Mouse (Mus musculus) liver, embryonic 16.5 days (tissue): ENCODE data around the gene Glyr1. TPM values are rescaled to one million over a fixed set of nuclear protein-coding genes. Genes with fewer than 3 reads are reported as not detected.

Experiments used
- ATAC-seq: fragments of 200-750 bp; cut with Nextera tagmentation; 2 replicates; pipeline ENCODE4 v1.8.0; 2017; ENCODE audit warnings: low read depth, mild to moderate bottlenecking, moderate number of reproducible peaks, moderate library complexity
- H3K27ac ChIP-seq: fragments of 300-500 bp; sonication (generic); 2 replicates; pipeline ENCODE4 v1.5.1; 2014; ENCODE audit warnings: mild to moderate bottlenecking, low read length
- H3K27me3 ChIP-seq: fragments of 300-500 bp; sonication (generic); 2 replicates; pipeline ENCODE4 v1.6.1; 2014; ENCODE audit warnings: low read depth, low read length, mixed read lengths; ENCODE audit not compliant: control insufficient read depth, insufficient read depth
- H3K36me3 ChIP-seq: fragments of 300-500 bp; sonication (generic); 2 replicates; pipeline ENCODE4 v1.6.1; 2014; ENCODE audit warnings: mild to moderate bottlenecking; ENCODE audit not compliant: control insufficient read depth, insufficient read depth
- H3K4me1 ChIP-seq: fragments of 300-500 bp; sonication (generic); 2 replicates; pipeline ENCODE4 v1.6.1; 2014; ENCODE audit warnings: low read depth, low read length, mixed read lengths; ENCODE audit not compliant: control insufficient read depth
- H3K4me2 ChIP-seq: fragments of 300-500 bp; sonication (generic); 2 replicates; pipeline ENCODE4 v1.6.1; 2014; ENCODE audit warnings: low read depth, low read length, mixed read lengths
- H3K4me3 ChIP-seq: fragments of 300-500 bp; sonication (generic); 2 replicates; pipeline ENCODE4 v1.5.1; 2014; ENCODE audit warnings: low read depth, mild to moderate bottlenecking, low read length
- H3K9ac ChIP-seq: fragments of 300-500 bp; sonication (generic); 2 replicates; pipeline ENCODE4 v1.6.1; 2014; ENCODE audit warnings: low read depth, low read length
- H3K9me3 ChIP-seq: fragments of 300-500 bp; sonication (generic); replicated peaks from 2 replicates; pipeline ENCODE4 v1.6.1; 2016; ENCODE audit warnings: low read length; ENCODE audit not compliant: control insufficient read depth
- WGBS: fragments of 180-500 bp; shearing (Covaris S2); extraction: QIAGEN DNeasy Blood & Tissue Kit; methylation state at CpG from one replicate; pipeline ENCODE4 v1.1.7; 2014; ENCODE audit not compliant: insufficient replicate concordance; 5-methylcytosine and 5-hydroxymethylcytosine counted together
- polyA plus RNA-seq: library from polyadenylated mRNA; unstranded; fragments of >200 nt; fragmentation: Nextera tagmentation; extraction: Ambion mirVana; gene quantifications from 2 replicates; pipeline ENCODE4 v1.2.1, GENCODE M21; 2015

The Glyr1 gene
- polyA plus RNA-seq, 1 experiment from 2014 or later, result 45.1 TPM

DNA sequence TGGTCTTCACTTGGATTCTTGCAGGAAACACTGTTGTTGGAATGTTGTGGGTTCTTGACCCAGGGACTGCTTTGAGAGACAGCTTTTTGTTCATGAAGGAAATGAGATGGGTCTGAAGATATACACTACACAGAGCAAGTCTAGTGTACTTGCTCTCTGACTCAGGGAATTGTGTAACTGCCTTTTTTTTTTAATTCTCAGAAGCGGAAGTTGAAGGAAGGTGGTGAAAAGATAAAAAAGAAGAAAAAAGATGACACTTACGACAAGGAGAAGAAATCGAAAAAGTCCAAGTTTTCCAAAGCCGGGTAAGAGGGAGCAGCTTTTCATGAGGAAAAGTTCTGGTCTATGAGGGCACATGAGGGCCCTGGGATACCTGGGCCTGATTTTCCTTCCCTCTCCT is 13.8 kb upstream of the Glyr1 start:
- 70% methylated on average over 4 of the region's 4 CpGs for WGBS

DNA sequence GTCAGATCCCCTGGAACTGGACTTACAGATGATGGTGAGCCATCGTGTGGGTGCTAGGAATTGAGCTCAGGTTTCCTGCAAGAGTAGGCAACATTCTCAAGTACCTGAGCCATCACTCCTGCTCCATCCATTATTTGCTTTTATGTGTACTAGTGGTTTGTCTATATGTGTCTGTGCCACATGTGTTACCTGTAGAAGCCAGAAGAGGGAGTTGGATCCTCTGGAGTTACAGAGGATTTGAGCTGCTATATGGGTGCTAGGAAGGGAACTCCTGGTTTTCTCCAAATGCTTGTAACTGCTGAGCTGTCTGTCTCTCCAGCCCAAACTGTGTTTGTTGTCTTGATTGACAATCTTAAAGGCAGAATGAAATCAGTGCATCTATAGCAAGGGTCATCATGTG is 8.5 kb upstream of the Glyr1 start:
- Histone ChIP-seq H3K27ac (no peak overlapping the region), H3K9me3 (no peaks in the 10 kb centered on the region), H3K4me2 (no peak overlapping the region), H3K9ac (no peak overlapping the region), H3K4me1 (no peaks in the 10 kb centered on the region; the same call in 1 of the 2 replicates), H3K36me3 (peaks cover 39% of the 10 kb centered on the region), H3K4me3 (no peak overlapping the region), H3K27me3 (no peaks in the 10 kb centered on the region)
- WGBS, result 71% methylated on average over 1 of the region's 1 CpGs
- ATAC-seq, result 0 out of 2 replicates have a peak, but pooled peaks have one; percentile 30

More for the DNA sequence above, 13.8 kb upstream of the Glyr1 start:
- Histone ChIP-seq H3K4me3 (no peak overlapping the region), H3K9ac (no peak overlapping the region), H3K36me3 (peaks cover 39% of the 10 kb centered on the region), H3K27me3 (no peaks in the 10 kb centered on the region), H3K27ac (no peak overlapping the region), H3K4me2 (no peak overlapping the region), H3K9me3 (no peaks in the 10 kb centered on the region), H3K4me1 (no peaks in the 10 kb centered on the region)
- no peak for ATAC-seq

DNA sequence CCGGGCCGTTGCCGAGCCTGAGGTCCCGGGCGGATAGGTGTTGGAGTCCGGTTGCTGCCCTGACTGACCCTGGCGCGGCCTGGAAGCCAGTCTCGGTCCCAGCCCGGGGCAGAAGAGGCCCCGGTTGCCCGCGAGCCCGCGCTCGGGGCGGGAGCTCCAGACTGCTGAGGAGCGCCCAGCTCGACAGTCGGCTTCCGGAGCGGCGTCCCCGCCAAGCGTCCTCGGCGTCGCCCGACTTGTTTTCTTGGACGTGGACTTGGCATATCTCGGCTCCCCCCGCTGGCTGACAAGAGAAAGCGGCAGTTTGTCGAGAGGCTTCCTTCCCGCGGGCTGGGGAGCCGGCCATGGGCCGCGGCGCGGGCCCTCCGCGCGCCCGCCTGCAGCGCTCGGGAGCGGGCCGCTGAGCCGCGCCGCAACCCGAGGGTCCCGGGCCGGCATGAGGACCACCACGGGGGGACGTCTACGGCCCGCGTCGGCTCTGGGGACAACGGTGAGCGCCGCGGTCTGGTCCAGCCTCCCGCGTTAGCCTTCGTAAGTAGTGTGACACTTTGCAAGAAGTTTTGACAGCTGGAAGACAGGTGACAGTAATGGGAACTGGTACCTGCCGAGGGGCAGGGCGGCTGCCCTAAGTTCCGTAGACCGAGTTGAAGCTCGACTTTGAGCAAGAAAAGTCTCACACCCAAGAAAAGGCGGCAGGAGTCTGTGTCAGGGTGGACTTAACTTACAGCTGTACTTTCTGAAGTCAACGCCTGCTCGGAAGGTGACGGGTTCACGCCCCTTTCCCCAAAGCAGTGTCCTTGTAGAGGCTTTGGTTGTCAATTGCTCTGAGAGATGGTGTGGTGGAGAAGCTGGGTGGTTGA is 818 bp upstream of the Glyr1 start:
- peak; percentile 59 for ATAC-seq
- Histone ChIP-seq H3K4me2 (peak overlapping the region; percentile 90), H3K27me3 (no peaks in the 10 kb centered on the region)

DNA sequence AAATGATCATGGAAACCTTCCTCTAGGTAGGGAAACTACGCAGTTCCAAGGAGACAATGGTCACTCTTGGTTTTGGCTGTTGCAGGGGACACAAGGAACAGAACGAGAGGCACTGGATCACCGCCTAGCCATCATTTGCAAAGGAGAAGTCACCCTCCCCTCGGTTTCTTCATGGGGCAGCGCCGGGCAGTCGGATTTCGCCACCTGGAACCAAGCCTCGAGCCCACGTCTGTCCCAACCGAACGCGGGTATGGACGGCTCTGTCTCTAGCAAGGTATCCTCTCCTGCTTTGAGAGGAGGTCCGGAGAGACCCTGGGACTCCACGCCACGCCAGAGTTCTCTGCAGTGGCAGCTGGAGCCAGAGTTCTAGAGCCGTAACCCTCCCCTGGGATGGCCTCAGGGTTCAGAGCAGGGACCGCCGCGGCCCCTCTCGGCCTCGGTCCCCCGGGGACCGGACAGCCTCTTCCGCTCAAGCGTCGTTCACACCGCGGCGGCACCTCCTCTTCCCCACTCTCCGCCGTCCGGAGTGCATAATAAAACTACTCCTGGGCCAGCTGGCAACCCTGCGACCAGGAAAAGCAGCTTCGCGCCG is 385 bp downstream of the Glyr1 start:
- no peaks in the 10 kb centered on the region for H3K9me3 ChIP-seq
- H3K9ac ChIP-seq, result peak overlapping the region; percentile 97
- H3K4me1 ChIP-seq, result peaks cover 18% of the 10 kb centered on the region
- peak overlapping the region; percentile 98 for H3K4me3 ChIP-seq
- peak overlapping the region; percentile 84 for H3K4me2 ChIP-seq
- WGBS, result under 1% methylated on average over 38 of the region's 38 CpGs
- peak; percentile 26 for ATAC-seq
- H3K36me3 ChIP-seq, result peaks cover 27% of the 10 kb centered on the region
- H3K27ac ChIP-seq, result peak overlapping the region; percentile 89
- no peaks in the 10 kb centered on the region for H3K27me3 ChIP-seq

More for the DNA sequence above, 818 bp upstream of the Glyr1 start:
- H3K9ac ChIP-seq, result peak overlapping the region; percentile 98
- peak overlapping the region; percentile 98 for H3K4me3 ChIP-seq
- H3K9me3 ChIP-seq, result no peaks in the 10 kb centered on the region
- WGBS, result under 1% methylated on average over 77 of the region's 78 CpGs
- H3K36me3 ChIP-seq, result peaks cover 25% of the 10 kb centered on the region
- H3K27ac ChIP-seq, result peak overlapping the region; percentile 99
- peaks cover 18% of the 10 kb centered on the region for H3K4me1 ChIP-seq

DNA sequence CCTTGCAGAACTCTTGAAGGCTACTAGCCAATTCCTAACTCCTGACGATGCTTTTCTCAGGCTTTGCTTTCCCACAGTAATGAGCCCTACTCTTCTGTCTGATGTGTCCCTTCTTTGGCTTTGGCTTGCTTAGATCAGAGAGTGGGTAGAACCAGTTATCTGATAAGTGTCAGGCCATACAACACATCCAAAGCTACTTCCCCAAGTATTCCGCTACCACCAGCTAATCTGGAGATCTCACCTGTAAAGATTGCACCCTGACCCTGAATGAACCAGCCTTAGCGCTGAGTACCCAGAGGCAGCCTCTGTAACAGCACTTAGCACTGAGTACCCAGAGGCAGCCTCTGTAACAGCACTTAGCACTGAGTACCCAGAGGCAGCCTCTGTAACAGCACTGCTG is 4.3 kb downstream of the Glyr1 start:
- no peaks in the 10 kb centered on the region for H3K9me3 ChIP-seq
- H3K4me2 ChIP-seq, result no peak overlapping the region
- peaks cover 13% of the 10 kb centered on the region for H3K4me1 ChIP-seq
- WGBS, result 93% methylated on average over 3 of the region's 3 CpGs
- peaks cover 40% of the 10 kb centered on the region for H3K36me3 ChIP-seq
- H3K4me3 ChIP-seq, result no peak overlapping the region
- H3K9ac ChIP-seq, result no peak overlapping the region
- no peak for ATAC-seq
- no peak overlapping the region for H3K27ac ChIP-seq
- no peaks in the 10 kb centered on the region for H3K27me3 ChIP-seq

DNA sequence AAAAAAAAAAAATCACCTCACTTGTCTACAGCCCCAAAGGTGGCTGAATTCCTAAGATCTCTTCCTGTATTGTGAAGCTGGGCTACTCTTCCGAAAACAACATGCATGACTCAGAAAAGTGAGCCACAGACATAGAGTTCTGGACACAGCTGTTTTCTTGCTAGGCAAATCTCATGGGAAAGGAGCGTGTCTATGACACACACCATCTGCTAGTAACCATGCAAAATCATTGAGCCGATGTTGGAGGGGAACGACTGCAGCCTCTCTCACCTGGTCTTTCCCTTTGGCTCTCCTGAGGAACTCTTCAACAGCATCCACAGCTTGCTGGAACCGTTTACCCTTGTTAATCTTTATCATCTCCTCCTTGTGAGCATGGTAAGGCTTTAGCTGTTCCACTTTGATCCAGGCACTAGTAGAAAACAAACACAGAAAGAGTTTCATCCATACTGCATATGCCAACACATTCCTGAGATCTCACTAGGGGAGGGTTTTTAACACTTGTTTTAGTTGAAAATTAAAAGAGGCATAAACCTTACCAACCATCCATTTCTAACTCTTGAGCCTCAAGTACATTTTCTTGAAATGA is 12.9 kb downstream of the Glyr1 start:
- H3K4me1 ChIP-seq, result no peaks in the 10 kb centered on the region
- H3K36me3 ChIP-seq, result peaks cover 65% of the 10 kb centered on the region
- no peak overlapping the region for H3K27ac ChIP-seq
- H3K4me2 ChIP-seq, result no peak overlapping the region
- no peaks in the 10 kb centered on the region for H3K27me3 ChIP-seq
- no peak overlapping the region for H3K9ac ChIP-seq
- ATAC-seq, result no peak
- WGBS, result 88% methylated on average over 5 of the region's 5 CpGs
- no peaks in the 10 kb centered on the region for H3K9me3 ChIP-seq
- no peak overlapping the region for H3K4me3 ChIP-seq

DNA sequence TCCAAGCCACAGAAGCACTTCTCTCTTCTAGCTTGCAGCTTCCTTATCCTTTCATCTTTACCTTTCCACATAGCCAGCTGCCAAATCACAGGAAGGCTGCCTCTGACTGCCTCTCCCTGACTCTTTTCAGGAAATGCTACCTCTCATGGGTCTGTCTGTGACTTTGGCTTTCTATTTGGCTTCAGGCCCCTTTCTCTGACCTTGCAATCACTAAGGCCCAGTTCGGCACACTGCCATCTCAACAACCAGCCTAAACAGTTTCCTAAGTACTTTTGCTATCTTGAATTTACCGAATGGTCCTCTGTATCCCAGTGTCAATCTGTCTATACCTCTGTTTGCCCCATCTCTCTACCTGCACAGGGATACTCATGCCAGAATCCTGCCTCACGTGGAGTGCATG is 14.1 kb downstream of the Glyr1 start:
- no peak for ATAC-seq
- H3K4me1 ChIP-seq, result no peaks in the 10 kb centered on the region
- no peak overlapping the region for H3K9ac ChIP-seq
- no peak overlapping the region for H3K4me3 ChIP-seq
- WGBS, result 81% methylated on average over 3 of the region's 3 CpGs
- peaks cover 70% of the 10 kb centered on the region for H3K36me3 ChIP-seq
- H3K9me3 ChIP-seq, result no peaks in the 10 kb centered on the region
- H3K27ac ChIP-seq, result no peak overlapping the region
- H3K27me3 ChIP-seq, result no peaks in the 10 kb centered on the region
- H3K4me2 ChIP-seq, result no peak overlapping the region

DNA sequence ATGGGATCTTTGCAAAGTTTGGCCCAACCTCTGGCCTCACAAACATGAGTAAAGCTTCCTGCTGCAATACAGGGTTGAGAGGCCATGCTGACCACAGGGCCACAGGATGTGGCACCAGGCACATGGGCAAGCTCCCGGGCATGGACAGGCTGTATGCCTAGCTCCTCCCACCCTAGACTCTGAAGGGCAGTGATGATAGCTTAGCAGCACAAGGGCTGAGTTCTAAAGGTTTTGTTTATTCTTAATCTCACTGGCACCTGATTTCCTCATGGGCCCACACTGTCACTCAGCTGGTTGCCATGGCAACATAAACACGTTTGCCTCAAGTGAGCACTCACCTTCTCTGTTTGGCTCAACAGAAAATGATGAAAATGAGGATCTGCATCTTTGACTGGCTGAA is 19.8 kb downstream of the Glyr1 start:
- WGBS, result 43% methylated on average over 2 of the region's 2 CpGs
- no peak overlapping the region for H3K9ac ChIP-seq
- H3K27ac ChIP-seq, result no peak overlapping the region
- H3K4me3 ChIP-seq, result no peak overlapping the region
- no peaks in the 10 kb centered on the region for H3K4me1 ChIP-seq
- ATAC-seq, result peak; percentile 58
- peaks cover 81% of the 10 kb centered on the region for H3K36me3 ChIP-seq
- H3K4me2 ChIP-seq, result no peak overlapping the region
- H3K27me3 ChIP-seq, result no peaks in the 10 kb centered on the region
- no peaks in the 10 kb centered on the region for H3K9me3 ChIP-seq

DNA sequence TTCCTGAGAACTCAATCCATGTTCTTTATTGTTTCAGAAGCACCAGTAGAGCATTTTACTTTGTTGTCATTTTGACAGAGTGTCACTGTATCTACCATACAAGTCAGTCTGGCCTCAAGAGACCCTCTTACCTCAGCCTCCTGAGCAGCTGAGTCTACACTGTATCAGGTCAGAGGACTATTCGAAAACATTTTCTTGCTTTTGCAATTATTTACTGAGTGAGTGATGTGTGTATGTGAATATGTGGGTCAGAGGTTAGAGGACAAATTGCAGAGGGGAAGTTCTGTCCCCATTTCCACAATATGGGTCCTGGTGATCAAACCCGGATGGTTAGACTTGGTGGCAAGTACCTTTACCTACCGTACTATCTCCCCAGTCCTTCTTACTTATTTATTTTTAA is 25.6 kb downstream of the Glyr1 start:
- no peaks in the 10 kb centered on the region for H3K9me3 ChIP-seq
- H3K36me3 ChIP-seq, result peaks cover 70% of the 10 kb centered on the region
- 82% methylated on average over 3 of the region's 3 CpGs for WGBS
- no peaks in the 10 kb centered on the region for H3K27me3 ChIP-seq
- H3K4me2 ChIP-seq, result no peak overlapping the region
- peak; percentile 47; the same call in 1 of the 2 replicates for ATAC-seq
- no peak overlapping the region for H3K4me3 ChIP-seq
- H3K4me1 ChIP-seq, result no peaks in the 10 kb centered on the region
- no peak overlapping the region for H3K9ac ChIP-seq
- H3K27ac ChIP-seq, result no peak overlapping the region
